Mouse (Mus musculus) neural tube, embryonic 13.5 days (tissue): Measurements from ENCODE around the gene Ccdc103. TPM values are rescaled to one million over a fixed set of nuclear protein-coding genes. Genes with fewer than 3 reads are reported as not detected.
A peak's percentile ranks its signal among the peaks of the same experiment; 100 is the strongest.

Source experiments
- ATAC-seq: fragments of 200-750 bp; cut with Nextera tagmentation; 2 replicates; pipeline ENCODE4 v1.8.0; 2017; ENCODE audit warnings: low read depth, mild to moderate bottlenecking, moderate TSS enrichment, moderate library complexity
- H3K27ac ChIP-seq: fragments of 300-500 bp; sonication (generic); replicated peaks from 2 replicates; pipeline ENCODE4 v1.5.1; 2015; ENCODE audit warnings: moderate library complexity, mild to moderate bottlenecking, inconsistent platforms
- H3K27me3 ChIP-seq: fragments of 300-500 bp; sonication (generic); 2 replicates; pipeline ENCODE4 v1.6.1; 2015; ENCODE audit warnings: mild to moderate bottlenecking, inconsistent platforms
- H3K36me3 ChIP-seq: fragments of 300-500 bp; sonication (generic); 2 replicates; pipeline ENCODE4 v1.6.1; 2015; ENCODE audit warnings: mild to moderate bottlenecking, inconsistent platforms
- H3K4me1 ChIP-seq: fragments of 300-500 bp; sonication (generic); replicated peaks from 2 replicates; pipeline ENCODE4 v1.6.1; 2015; ENCODE audit warnings: inconsistent platforms
- H3K4me2 ChIP-seq: fragments of 300-500 bp; sonication (generic); 2 replicates; pipeline ENCODE4 v1.6.1; 2015; ENCODE audit warnings: inconsistent platforms, mild to moderate bottlenecking, moderate library complexity
- H3K4me3 ChIP-seq: fragments of 300-500 bp; sonication (generic); 2 replicates; pipeline ENCODE4 v1.5.1; 2015; ENCODE audit warnings: mild to moderate bottlenecking, inconsistent platforms
- H3K9ac ChIP-seq: fragments of 300-500 bp; sonication (generic); 2 replicates; pipeline ENCODE4 v1.6.1; 2015; ENCODE audit warnings: moderate library complexity, mild to moderate bottlenecking, inconsistent platforms
- H3K9me3 ChIP-seq: fragments of 300-500 bp; sonication (generic); 2 replicates; pipeline ENCODE4 v1.6.1; 2016; ENCODE audit warnings: inconsistent platforms
- WGBS: fragments of 180-500 bp; shearing (Covaris S2); methylation state at CpG from one replicate; pipeline ENCODE4 v1.1.7; 2015; 5-methylcytosine and 5-hydroxymethylcytosine counted together
- polyA plus RNA-seq: library from polyadenylated mRNA; unstranded; fragments of >200 nt; fragmentation: Nextera tagmentation; extraction: Ambion mirVana; gene quantifications from 2 replicates; pipeline ENCODE4 v1.2.1, GENCODE M21; 2015

The Ccdc103 gene
- 0.89 and 0.91 TPM in 2 replicates for polyA plus RNA-seq

GRCm38 (mm10) chr11:102880585-102881313 is at the start of gene Ccdc103, which contains the start of gene Eftud2:
Ccdc103 (plus strand) TSS chr11:102881204.
Eftud2 (minus strand) TSS chr11:102880985.
- ATAC-seq, result peak; percentile 91
- no peaks in the 10 kb centered on the region for H3K9me3 ChIP-seq
- peak within 1 kb of the TSS; percentile 86 for H3K27ac ChIP-seq
- H3K36me3 ChIP-seq, result peaks cover 12% of the 10 kb centered on the region
- WGBS, result under 1% methylated on average over 62 of the region's 62 CpGs
- H3K27me3 ChIP-seq, result peaks cover 20% of the 10 kb centered on the region
- peak within 1 kb of the TSS; percentile 84 for H3K4me2 ChIP-seq
- peaks cover 24% of the 10 kb centered on the region for H3K4me1 ChIP-seq
- peak within 1 kb of the TSS; percentile 88 for H3K9ac ChIP-seq
- H3K4me3 ChIP-seq, result peak within 1 kb of the TSS; percentile 78

DNA sequence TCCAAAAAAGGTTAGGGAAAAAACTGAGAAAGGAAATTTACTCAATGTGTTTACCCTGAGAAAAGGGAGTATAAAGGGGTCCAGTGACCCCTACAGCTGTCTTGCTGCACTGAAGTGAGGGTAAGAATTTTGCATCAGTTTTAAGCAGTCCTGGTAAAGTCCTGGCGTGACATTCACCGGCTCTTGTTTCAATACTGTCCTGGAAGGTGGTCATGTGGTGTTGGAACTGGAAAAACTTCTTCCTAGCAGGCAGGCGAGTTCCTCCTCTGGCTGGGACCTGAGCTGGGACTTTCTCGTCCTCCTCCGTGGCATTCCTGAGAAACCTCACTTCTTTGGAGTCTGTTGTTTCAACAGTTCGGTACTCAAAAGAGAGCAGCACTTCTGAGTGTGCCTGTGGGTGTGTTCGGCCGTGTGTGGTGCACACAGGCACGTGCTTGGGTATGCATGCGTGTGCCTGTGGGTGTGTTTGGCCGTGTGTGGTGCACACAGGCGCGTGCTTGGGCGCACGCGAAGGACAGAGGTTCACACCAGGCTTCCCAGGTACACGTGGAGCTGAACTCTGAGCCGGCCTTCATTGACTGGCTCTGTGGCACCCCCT is 48.2 kb upstream of the Ccdc103 start:
- Histone ChIP-seq H3K4me3 (no peak overlapping the region), H3K4me1 (0 out of 2 replicates have a peak, but pooled peaks cover 4% of the 10 kb centered on the region), H3K27me3 (no peaks in the 10 kb centered on the region), H3K9me3 (0 out of 2 replicates have a peak, but pooled peaks cover 6% of the 10 kb centered on the region), H3K36me3 (peaks cover 17% of the 10 kb centered on the region), H3K4me2 (no peak overlapping the region), H3K27ac (no peak overlapping the region), H3K9ac (no peak overlapping the region)
- 74% methylated on average over 18 of the region's 18 CpGs for WGBS
- ATAC-seq, result no peak

DNA sequence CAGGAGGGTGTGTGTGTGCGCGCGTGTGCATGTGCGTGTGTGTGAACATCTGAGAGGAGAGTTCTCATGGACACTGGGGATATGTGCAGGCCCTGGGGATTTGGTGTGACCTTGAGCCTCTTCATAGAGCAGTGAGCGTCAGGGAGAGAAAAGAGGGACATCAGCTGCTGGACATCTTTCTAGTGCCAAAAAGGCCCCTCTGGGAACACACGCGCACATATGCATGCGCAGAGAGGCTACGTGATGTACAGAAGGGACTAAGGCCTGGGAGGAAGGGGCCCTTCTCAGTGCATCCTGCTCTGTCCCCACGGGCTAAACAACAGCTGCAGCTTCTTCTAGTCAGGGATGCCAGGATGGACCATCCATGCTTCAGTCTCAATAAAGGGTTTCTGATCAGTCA is 46.8 kb upstream of the Ccdc103 start:
- no peak for ATAC-seq
- no peak overlapping the region for H3K27ac ChIP-seq
- no peaks in the 10 kb centered on the region for H3K27me3 ChIP-seq
- H3K9ac ChIP-seq, result no peak overlapping the region
- no peaks in the 10 kb centered on the region for H3K9me3 ChIP-seq
- H3K4me3 ChIP-seq, result no peak overlapping the region
- H3K36me3 ChIP-seq, result peaks cover 31% of the 10 kb centered on the region
- WGBS, result 77% methylated on average over 10 of the region's 10 CpGs
- no peak overlapping the region for H3K4me2 ChIP-seq
- 0 out of 2 replicates have a peak, but pooled peaks cover 4% of the 10 kb centered on the region for H3K4me1 ChIP-seq

DNA sequence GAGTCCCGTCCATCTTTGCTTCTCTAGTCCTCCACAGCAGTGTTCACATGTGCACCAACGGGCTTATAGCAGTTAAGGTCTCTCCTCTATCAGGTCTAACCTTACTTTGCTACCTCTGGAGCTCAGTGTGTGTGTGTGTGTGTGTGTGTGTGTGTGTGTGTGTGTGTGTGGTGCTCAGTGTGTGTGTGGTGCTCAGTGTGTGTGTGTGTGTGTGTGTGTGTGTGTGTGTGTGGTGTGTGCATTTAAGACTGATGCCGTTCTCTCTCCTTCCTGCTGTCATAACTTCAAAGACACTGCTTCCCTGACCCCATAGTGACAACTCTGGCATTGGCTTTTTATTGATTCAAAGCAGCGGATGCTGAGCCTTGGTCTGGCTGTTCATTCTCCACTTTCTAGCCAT is 45.5 kb upstream of the Ccdc103 start, which contains the start of gene Higd1b:
Gene Higd1b (plus strand): TSS at position 301 of the 400 bp plus-strand sequence.
- H3K9me3 ChIP-seq, result no peaks in the 10 kb centered on the region
- 76% methylated on average over 4 of the region's 4 CpGs for WGBS
- 0 out of 2 replicates have a peak, but pooled peaks cover 4% of the 10 kb centered on the region for H3K4me1 ChIP-seq
- no peaks in the 10 kb centered on the region for H3K27me3 ChIP-seq
- no peak within 1 kb of the TSS for H3K4me2 ChIP-seq
- ATAC-seq, result no peak
- no peak within 1 kb of the TSS for H3K9ac ChIP-seq
- H3K4me3 ChIP-seq, result no peak within 1 kb of the TSS
- H3K27ac ChIP-seq, result no peak within 1 kb of the TSS
- peaks cover 45% of the 10 kb centered on the region for H3K36me3 ChIP-seq

DNA sequence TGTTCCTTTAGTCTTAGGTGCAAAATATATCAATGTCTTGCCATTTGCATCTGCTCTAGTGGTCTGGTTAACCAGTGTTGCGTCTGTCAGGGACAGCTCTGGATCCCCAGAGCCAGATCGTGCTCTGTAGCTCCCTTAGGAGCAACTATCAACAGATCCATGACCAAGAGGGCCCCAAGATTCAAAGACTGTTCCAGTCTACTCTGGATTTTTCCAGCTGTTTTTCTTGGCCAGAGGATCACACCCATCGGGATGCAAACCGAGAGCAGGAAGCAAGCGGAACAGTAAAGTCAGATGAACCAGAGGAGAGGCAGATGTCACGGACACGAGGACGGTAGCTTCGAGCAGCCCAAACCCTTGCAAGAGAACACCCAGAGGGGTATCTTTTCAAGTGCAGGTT is 44.9 kb upstream of the Ccdc103 start:
- H3K4me1 ChIP-seq, result 0 out of 2 replicates have a peak, but pooled peaks cover 4% of the 10 kb centered on the region
- WGBS, result 84% methylated on average over 9 of the region's 9 CpGs
- H3K4me2 ChIP-seq, result no peak overlapping the region
- H3K9me3 ChIP-seq, result no peaks in the 10 kb centered on the region
- H3K36me3 ChIP-seq, result peaks cover 51% of the 10 kb centered on the region
- H3K4me3 ChIP-seq, result no peak overlapping the region
- ATAC-seq, result no peak
- H3K9ac ChIP-seq, result no peak overlapping the region
- H3K27ac ChIP-seq, result no peak overlapping the region
- no peaks in the 10 kb centered on the region for H3K27me3 ChIP-seq

GRCm38 (mm10) chr11:102837385-102837784 is 43.6 kb upstream of the Ccdc103 start:
- no peak for ATAC-seq
- WGBS, result 86% methylated on average over 1 of the region's 1 CpGs
- no peaks in the 10 kb centered on the region for H3K9me3 ChIP-seq
- no peak overlapping the region for H3K4me3 ChIP-seq
- H3K27ac ChIP-seq, result no peak overlapping the region
- no peak overlapping the region for H3K4me2 ChIP-seq
- H3K36me3 ChIP-seq, result peaks cover 63% of the 10 kb centered on the region
- H3K9ac ChIP-seq, result no peak overlapping the region
- 0 out of 2 replicates have a peak, but pooled peaks cover 4% of the 10 kb centered on the region for H3K4me1 ChIP-seq
- H3K27me3 ChIP-seq, result no peaks in the 10 kb centered on the region

DNA sequence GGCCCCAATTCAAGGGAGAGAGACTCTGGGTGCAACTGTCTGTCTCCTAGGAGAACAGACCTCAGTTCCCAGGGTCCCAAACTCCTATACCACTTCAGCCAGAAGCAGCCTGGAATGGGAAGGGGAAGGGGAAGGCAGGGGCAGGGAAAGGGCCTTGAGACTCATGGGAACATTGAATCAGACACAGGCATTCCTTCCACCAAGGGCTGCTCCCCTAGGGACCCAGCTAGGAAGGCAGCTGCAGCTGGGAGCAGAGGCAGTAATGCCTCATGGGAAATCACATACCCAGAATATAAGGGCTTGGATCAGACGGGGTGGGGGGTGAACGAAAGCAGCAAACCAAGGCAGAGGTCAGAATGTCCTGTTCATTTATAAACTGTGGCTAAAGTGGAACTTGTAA is 42.9 kb upstream of the Ccdc103 start:
- H3K36me3 ChIP-seq, result peaks cover 70% of the 10 kb centered on the region

DNA sequence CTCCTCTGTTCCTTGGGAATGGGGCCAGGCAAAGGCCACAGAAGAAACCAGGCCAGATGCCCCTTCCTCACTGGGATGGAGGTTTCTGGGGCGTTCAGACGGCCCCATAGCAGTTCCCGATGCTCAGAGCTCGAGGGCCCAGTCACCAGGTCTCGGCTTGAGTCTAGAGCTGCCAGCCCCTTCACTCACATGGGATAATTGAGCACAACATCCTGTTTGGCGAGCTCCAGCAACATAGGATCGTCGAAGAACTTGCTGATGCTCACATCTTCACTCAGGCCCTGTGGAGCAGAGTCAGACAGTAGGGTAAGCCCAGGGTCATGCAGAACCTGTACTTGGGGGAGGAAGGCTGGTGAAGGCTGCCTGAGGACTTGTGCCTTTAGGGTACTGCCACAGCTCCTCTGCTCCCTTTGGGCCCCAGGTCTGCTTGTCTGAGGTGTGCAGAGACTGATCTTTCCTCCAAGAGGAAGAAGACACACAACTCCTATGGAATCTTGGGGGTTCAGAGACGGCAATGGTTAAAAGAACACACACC is 42.3 kb upstream of the Ccdc103 start:
- H3K9ac ChIP-seq, result no peak overlapping the region
- no peaks in the 10 kb centered on the region for H3K27me3 ChIP-seq
- 0 out of 2 replicates have a peak overlapping the region, but pooled peaks have one; percentile 23 for H3K27ac ChIP-seq
- H3K4me3 ChIP-seq, result no peak overlapping the region
- no peak overlapping the region for H3K4me2 ChIP-seq
- no peak for ATAC-seq
- H3K36me3 ChIP-seq, result peaks cover 76% of the 10 kb centered on the region
- 0 out of 2 replicates have a peak, but pooled peaks cover 4% of the 10 kb centered on the region for H3K4me1 ChIP-seq
- 88% methylated on average over 9 of the region's 9 CpGs for WGBS
- no peaks in the 10 kb centered on the region for H3K9me3 ChIP-seq

More for the DNA sequence above, 42.9 kb upstream of the Ccdc103 start:
- Histone ChIP-seq H3K9me3 (no peaks in the 10 kb centered on the region), H3K4me3 (no peak overlapping the region), H3K4me1 (0 out of 2 replicates have a peak, but pooled peaks cover 4% of the 10 kb centered on the region), H3K27ac (no peak overlapping the region), H3K9ac (no peak overlapping the region), H3K27me3 (no peaks in the 10 kb centered on the region), H3K4me2 (no peak overlapping the region)
- ATAC-seq, result no peak
- WGBS, result 89% methylated on average over 2 of the region's 2 CpGs

- WGBS, result 94% methylated on average over 10 of the region's 10 CpGs
These were observed 35.1 kb upstream of the Ccdc103 start for GRCm38 (mm10) chr11:102845926-102846325.

DNA sequence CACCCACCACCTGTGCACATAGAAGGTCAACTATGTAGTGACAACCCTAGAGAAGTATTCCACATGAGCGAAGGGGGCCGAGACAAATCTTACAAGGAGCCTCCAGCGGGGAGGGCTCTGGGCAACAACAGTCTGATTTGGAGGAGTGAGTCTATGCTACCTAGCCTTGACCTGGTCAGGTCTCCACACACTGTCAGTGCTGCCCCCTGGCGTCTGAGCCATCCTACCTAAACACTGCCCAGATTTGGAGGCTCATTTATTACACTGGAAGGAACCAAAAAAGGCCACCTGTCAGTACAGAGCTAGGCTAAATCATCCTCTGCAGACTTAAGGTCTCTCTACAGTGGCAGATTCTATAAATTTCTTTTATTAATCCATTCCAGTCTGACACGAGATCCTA is 29.1 kb upstream of the Ccdc103 start:
- Histone ChIP-seq H3K36me3 (peaks cover 98% of the 10 kb centered on the region), H3K27me3 (no peaks in the 10 kb centered on the region), H3K27ac (no peak overlapping the region), H3K9me3 (no peaks in the 10 kb centered on the region), H3K4me1 (no peaks in the 10 kb centered on the region), H3K9ac (no peak overlapping the region), H3K4me2 (no peak overlapping the region), H3K4me3 (no peak overlapping the region)
- 69% methylated on average over 5 of the region's 5 CpGs for WGBS
- no peak for ATAC-seq

More at GRCm38 (mm10) chr11:102845926-102846325, 35.1 kb upstream of the Ccdc103 start:
- Histone ChIP-seq H3K4me2 (no peak overlapping the region), H3K36me3 (peaks cover 100% of the 10 kb centered on the region), H3K4me3 (no peak overlapping the region), H3K9me3 (no peaks in the 10 kb centered on the region), H3K27me3 (no peaks in the 10 kb centered on the region), H3K9ac (no peak overlapping the region), H3K27ac (no peak overlapping the region), H3K4me1 (no peaks in the 10 kb centered on the region)
- no peak for ATAC-seq

DNA sequence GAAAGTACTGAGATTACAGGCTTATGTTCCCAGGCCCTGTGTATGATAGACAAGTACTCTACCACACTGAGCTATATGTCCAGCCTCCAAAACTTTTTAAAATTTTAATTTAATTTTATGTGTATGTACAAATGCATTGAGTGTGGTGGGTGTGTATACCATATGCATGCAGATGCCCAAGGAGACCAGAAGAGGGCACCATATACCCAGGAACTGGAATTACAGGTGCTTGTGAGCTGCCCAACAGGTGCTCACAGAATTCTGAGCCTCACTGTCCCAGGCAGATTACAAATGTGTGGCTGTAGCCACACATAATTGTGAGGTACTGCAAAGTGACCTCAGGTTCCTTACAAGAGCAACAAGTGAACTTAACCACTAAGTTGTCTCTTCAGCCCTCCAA is 27.2 kb upstream of the Ccdc103 start:
- peaks cover 98% of the 10 kb centered on the region for H3K36me3 ChIP-seq
- H3K4me2 ChIP-seq, result no peak overlapping the region
- no peak overlapping the region for H3K27ac ChIP-seq
- no peak overlapping the region for H3K9ac ChIP-seq
- no peak for ATAC-seq
- no peaks in the 10 kb centered on the region for H3K27me3 ChIP-seq
- H3K4me1 ChIP-seq, result no peaks in the 10 kb centered on the region
- H3K4me3 ChIP-seq, result no peak overlapping the region
- no peaks in the 10 kb centered on the region for H3K9me3 ChIP-seq

DNA sequence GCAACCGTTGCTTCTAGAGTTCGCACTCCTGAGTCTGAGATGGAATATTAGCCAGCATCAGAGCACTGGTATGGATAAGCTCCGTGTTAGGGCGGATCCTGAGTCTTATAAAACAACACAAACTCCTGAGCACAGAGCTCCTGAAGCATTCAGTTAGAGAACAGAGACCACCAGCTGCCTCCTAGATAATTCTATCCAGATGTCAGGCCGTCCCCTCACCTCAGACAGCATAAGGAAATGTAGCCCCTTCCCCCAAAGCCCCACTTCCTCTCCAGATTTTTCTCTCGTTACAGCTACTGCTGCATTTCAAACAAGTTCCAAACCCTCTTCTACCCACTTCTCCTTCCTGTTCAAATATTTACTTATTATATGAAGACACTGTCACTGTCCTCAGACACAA is 25.1 kb upstream of the Ccdc103 start:
- no peak overlapping the region for H3K4me2 ChIP-seq
- no peak for ATAC-seq
- peaks cover 98% of the 10 kb centered on the region for H3K36me3 ChIP-seq
- no peak overlapping the region for H3K9ac ChIP-seq
- no peaks in the 10 kb centered on the region for H3K4me1 ChIP-seq
- no peak overlapping the region for H3K4me3 ChIP-seq
- 85% methylated on average over 6 of the region's 6 CpGs for WGBS
- no peaks in the 10 kb centered on the region for H3K27me3 ChIP-seq
- no peak overlapping the region for H3K27ac ChIP-seq
- H3K9me3 ChIP-seq, result no peaks in the 10 kb centered on the region
